Mouse (Mus musculus) G1E (cell line): Measurements from ENCODE around the gene Pak1. TPM values are rescaled to one million over a fixed set of nuclear protein-coding genes. Genes with fewer than 3 reads are reported as not detected.

Experiments used
- ATAC-seq: 2 replicates; pipeline ENCODE4 v1.8.0; 2016; ENCODE audit warnings: mild to moderate bottlenecking; ENCODE audit not compliant: insufficient number of reproducible peaks, poor library complexity, low FRiP score, severe bottlenecking; ENCODE audit errors: extremely low read depth
- DNase-seq: peaks from one replicate; pipeline ENCODE4 v3.0.0; 2012; ENCODE audit warnings: low spot score
- H3K27me3 ChIP-seq: 2 replicates; pipeline ENCODE4 v1.6.1; 2012; ENCODE audit warnings: mild to moderate bottlenecking, low read length, inconsistent platforms; ENCODE audit not compliant: insufficient read depth
- H3K36me3 ChIP-seq: replicated peaks from 2 replicates; pipeline ENCODE3; 2012; ENCODE audit warnings: mild to moderate bottlenecking, inconsistent platforms
- H3K4me1 ChIP-seq: 2 replicates; pipeline ENCODE4 v1.6.1; 2012; ENCODE audit warnings: low read depth, low read length, inconsistent platforms, mixed read lengths; ENCODE audit not compliant: insufficient read depth
- H3K4me3 ChIP-seq: 2 replicates; pipeline ENCODE4 v1.5.1; 2012; ENCODE audit warnings: low read depth, mild to moderate bottlenecking, inconsistent platforms, low read length, moderate library complexity, mixed read lengths
- H3K9me3 ChIP-seq: replicated peaks from 2 replicates; pipeline ENCODE4 v1.6.1; 2012; ENCODE audit warnings: inconsistent platforms
- CTCF ChIP-seq: IDR thresholded peaks from 2 replicates; pipeline ENCODE4 v1.5.1; 2012; ENCODE audit warnings: low read depth, low read length, inconsistent platforms, mixed read lengths
- GATA1 ChIP-seq: IDR thresholded peaks from 2 replicates; pipeline ENCODE4 v1.6.1; 2012; ENCODE audit warnings: borderline replicate concordance, low read length, inconsistent platforms, mixed read lengths
- GATA2 ChIP-seq: IDR thresholded peaks from 2 replicates; pipeline ENCODE4 v1.6.1; 2012; ENCODE audit warnings: low read depth, low read length, inconsistent platforms, borderline replicate concordance
- POLR2AphosphoS5 ChIP-seq: IDR thresholded peaks from 2 replicates; pipeline ENCODE4 v1.6.1; 2012; ENCODE audit warnings: low read depth, low read length, inconsistent platforms; ENCODE audit not compliant: insufficient replicate concordance
- TAL1 ChIP-seq: conservative IDR thresholded peaks from 2 replicates; pipeline ENCODE4 v1.6.1; 2012; ENCODE audit warnings: low read depth, low read length, inconsistent platforms, mixed read lengths
- polyA plus RNA-seq: library from polyadenylated mRNA; stranded (reverse); fragments of >175 nt; gene quantifications from 2 replicates; pipeline ENCODE4 v1.2.3, GENCODE M21; 2012
- total RNA-seq, 2 experiments: library from RNA; stranded (forward) in 1 of 2; stranded (reverse) in 1 of 2; fragments of 200-1000 nt in 1 of 2; fragments of >200 nt in 1 of 2; fragmentation: Nextera tagmentation in 1 of 2; gene quantifications; 2 replicates each; pipeline ENCODE4 v1.2.3; 2014 to 2017

The Pak1 gene
- total and polyA plus RNA-seq, 3 experiments = 0.15 to 0.16 TPM; not detected in 1

DNA sequence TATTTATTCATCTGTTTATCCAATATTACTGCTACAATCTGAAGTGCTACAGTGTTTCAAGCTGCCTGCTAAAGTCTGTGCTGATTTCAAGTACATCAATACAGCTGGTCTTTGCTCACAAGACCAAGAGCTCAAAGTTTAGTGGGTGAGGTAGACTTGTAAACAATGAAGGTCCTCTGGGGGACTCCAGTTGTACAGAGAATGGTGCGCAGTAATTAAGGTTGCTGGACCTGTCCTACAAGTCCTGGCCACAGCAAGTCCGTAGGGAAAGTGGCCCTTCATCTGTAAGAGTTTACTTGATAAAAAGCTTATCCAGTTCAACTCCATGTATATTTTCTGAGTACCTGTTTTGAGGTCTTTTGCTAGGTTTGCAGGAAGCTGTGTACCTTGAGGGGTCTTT is 1.9 kb downstream of the Pak1 start:
- peaks cover 39% of the 10 kb centered on the region for H3K27me3 ChIP-seq

DNA sequence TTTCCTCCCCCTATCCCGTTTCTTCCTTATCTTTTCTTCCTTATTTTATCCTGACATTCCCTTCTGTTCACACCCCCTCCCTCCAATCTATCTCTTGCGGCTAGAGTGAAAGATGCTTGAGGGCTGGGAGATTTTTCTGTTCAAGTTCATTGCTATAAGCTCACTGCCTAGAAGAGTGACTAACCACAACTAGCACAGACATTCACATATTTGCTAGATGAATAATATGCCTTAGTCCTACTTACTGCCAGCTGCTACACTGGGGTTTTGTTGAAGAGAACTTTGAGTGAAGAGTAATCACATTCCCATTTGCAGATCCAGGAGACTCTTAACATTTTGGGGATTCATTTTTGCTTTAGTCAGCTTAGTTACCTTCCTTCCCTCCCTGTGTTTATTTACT is 4.0 kb downstream of the Pak1 start:
- TF ChIP-seq CTCF = no peak
- TF ChIP-seq GATA2 = no peak
- TF ChIP-seq POLR2AphosphoS5 = no peak
- no peak for TF ChIP-seq TAL1
- TF ChIP-seq GATA1 = no peak
- Histone ChIP-seq H3K4me1 (peaks cover 13% of the 10 kb centered on the region), H3K27me3 (peaks cover 36% of the 10 kb centered on the region), H3K4me3 (no peak overlapping the region), H3K36me3 (no peaks in the 10 kb centered on the region), H3K9me3 (peaks cover 5% of the 10 kb centered on the region)
- ATAC-seq (no peak), DNase-seq (no peak)

More for the DNA sequence above, 1.9 kb downstream of the Pak1 start:
- Histone ChIP-seq H3K9me3 (peaks cover 5% of the 10 kb centered on the region), H3K36me3 (no peaks in the 10 kb centered on the region), H3K4me3 (no peak overlapping the region), H3K4me1 (peaks cover 13% of the 10 kb centered on the region)
- TF ChIP-seq GATA2 = no peak
- TF ChIP-seq GATA1 = no peak
- TF ChIP-seq POLR2AphosphoS5 = no peak
- TF ChIP-seq CTCF = no peak
- no peak for TF ChIP-seq TAL1
- ATAC-seq (no peak), DNase-seq (no peak)

- Histone ChIP-seq H3K36me3 (no peaks in the 10 kb centered on the region), H3K9me3 (no peaks in the 10 kb centered on the region), H3K27me3 (peaks cover 3% of the 10 kb centered on the region), H3K4me3 (no peak overlapping the region), H3K4me1 (no peaks in the 10 kb centered on the region)
- no peak for DNase-seq
- no peak for ATAC-seq
- TF ChIP-seq GATA2 (no peak), CTCF (no peak), GATA1 (no peak), POLR2AphosphoS5 (no peak), TAL1 (no peak)
Measured at GRCm38 (mm10) chr7:97803116-97803515, 14.8 kb downstream of the Pak1 start.

- Histone ChIP-seq H3K27me3 (peaks cover 3% of the 10 kb centered on the region), H3K4me3 (no peak overlapping the region), H3K9me3 (no peaks in the 10 kb centered on the region), H3K36me3 (no peaks in the 10 kb centered on the region), H3K4me1 (no peaks in the 10 kb centered on the region)
- no peak for TF ChIP-seq GATA1
- TF ChIP-seq TAL1 = no peak
- no peak for TF ChIP-seq GATA2
- no peak for TF ChIP-seq CTCF
- no peak for TF ChIP-seq POLR2AphosphoS5
- no peak for DNase-seq
- no peak for ATAC-seq
Measured at GRCm38 (mm10) chr7:97804245-97805066, 16.1 kb downstream of the Pak1 start.

DNA sequence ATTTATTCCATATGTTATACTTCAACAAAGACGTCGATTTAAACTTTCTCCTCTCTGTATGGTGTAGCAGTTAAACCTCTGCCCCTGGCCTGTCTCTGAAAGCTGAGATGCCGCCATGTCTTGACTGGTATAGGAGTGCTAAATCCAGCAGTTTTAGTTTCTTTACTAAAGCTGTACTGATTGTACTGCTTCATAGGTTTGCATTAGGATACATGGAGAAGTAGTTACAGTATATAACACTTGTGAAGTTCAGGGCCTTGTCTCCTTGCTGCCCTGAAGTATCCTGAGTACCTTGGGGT is 16.7 kb downstream of the Pak1 start:
- DNase-seq (no peak), ATAC-seq (no peak)
- H3K27me3 ChIP-seq = peaks cover 1% of the 10 kb centered on the region
- no peaks in the 10 kb centered on the region for H3K4me1 ChIP-seq
- H3K36me3 ChIP-seq = no peaks in the 10 kb centered on the region
- TF ChIP-seq GATA2 (no peak), TAL1 (no peak), GATA1 (no peak), CTCF (no peak), POLR2AphosphoS5 (no peak)
- H3K4me3 ChIP-seq = no peak overlapping the region
- H3K9me3 ChIP-seq = no peaks in the 10 kb centered on the region

DNA sequence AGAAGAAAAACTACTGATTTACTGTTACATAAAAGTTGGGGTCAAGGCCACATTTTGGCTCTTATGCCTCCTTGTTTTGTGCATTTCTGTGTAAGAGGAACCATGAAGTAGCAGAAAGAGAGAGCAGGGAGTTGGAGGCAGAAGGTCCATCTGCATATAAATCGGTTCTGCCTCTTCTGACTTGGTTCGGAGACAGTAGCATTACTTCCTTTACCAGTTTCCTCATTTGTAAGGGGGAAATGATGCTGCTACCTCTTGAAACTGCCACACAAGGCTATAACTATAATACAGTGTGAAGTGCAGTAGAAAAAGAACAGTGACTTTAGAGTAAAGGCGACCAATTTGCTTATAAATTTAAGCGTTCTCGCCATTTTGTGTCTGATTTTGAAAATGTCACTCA is 21.0 kb downstream of the Pak1 start:
- no peaks in the 10 kb centered on the region for H3K9me3 ChIP-seq
- H3K36me3 ChIP-seq = no peaks in the 10 kb centered on the region
- TF ChIP-seq GATA2 (no peak), GATA1 (no peak), TAL1 (no peak), CTCF (no peak), POLR2AphosphoS5 (no peak)
- ATAC-seq = no peak
- H3K4me3 ChIP-seq = no peak overlapping the region
- no peak for DNase-seq
- no peaks in the 10 kb centered on the region for H3K4me1 ChIP-seq
- H3K27me3 ChIP-seq = no peaks in the 10 kb centered on the region

DNA sequence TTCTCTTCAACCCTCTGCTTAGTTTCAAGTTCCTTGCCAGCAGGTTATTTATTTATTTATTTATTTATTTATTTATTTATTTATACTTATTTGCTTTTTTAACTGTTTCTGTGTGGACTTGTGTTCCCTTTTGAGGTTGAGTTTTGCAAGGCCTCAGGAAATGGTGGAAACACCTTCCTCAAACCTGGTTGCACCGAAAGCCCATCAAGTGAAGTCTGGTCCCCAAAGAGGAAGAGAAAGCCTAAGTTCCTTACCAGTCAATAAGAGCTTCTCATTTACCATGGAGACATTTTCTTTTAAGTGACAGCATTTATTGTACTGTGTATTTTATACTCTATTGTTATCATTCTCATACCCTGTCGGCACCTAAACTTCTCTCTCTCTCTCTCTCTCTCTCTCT is 33.5 kb downstream of the Pak1 start:
- H3K4me3 ChIP-seq = no peak overlapping the region
- ATAC-seq (no peak), DNase-seq (no peak)
- no peaks in the 10 kb centered on the region for H3K36me3 ChIP-seq
- H3K9me3 ChIP-seq = no peaks in the 10 kb centered on the region
- H3K27me3 ChIP-seq = peaks cover 9% of the 10 kb centered on the region; the same call in 1 of the 2 replicates
- no peak for TF ChIP-seq POLR2AphosphoS5
- TF ChIP-seq CTCF = no peak
- no peak for TF ChIP-seq GATA2
- H3K4me1 ChIP-seq = no peaks in the 10 kb centered on the region
